Mouse (Mus musculus): Measurements from ENCODE around the gene Vwa1. TPM values are rescaled to one million over a fixed set of nuclear protein-coding genes. Genes with fewer than 3 reads are reported as not detected.

Gene Vwa1
- total and polyA plus RNA-seq, 3 experiments = 0.09 to 1.0 (median 0.68) TPM

- ATAC-seq (ENCODE audit: extremely low read depth, insufficient number of reproducible peaks, low FRiP score, poor library complexity, severe bottlenecking) (peak; percentile 52; the same call in 1 of the 2 replicates), DNase-seq (ENCODE audit: low spot score) (peak; percentile 40)
- TF ChIP-seq GATA1 (IDR thresholded peaks at IDR 0.05; ENCODE audit: borderline replicate concordance, low read length) (no peak), CTCF (IDR thresholded peaks at IDR 0.05; ENCODE audit: low read depth, low read length) (0 out of 2 replicates have a peak, but pooled peaks have one; percentile 9)
- peak overlapping the region; percentile 90 for H3K4me3 ChIP-seq (ENCODE audit: low read depth, low read length)
- H3K27me3 ChIP-seq (ENCODE audit: insufficient read depth, low read length) = no peaks in the 10 kb centered on the region
- peaks cover 41% of the 10 kb centered on the region for H3K4me1 ChIP-seq (ENCODE audit: insufficient read depth, low read depth, low read length)
- peaks cover 43% of the 10 kb centered on the region for H3K36me3 ChIP-seq (replicated peaks)
- H3K9me3 ChIP-seq (replicated peaks) = no peaks in the 10 kb centered on the region
Measured at GRCm38 (mm10) chr4:155759862-155760612, 14.5 kb downstream of the Vwa1 start.

- no peak for ATAC-seq (ENCODE audit: extremely low read depth, insufficient number of reproducible peaks, low FRiP score, poor library complexity, severe bottlenecking)
- no peaks in the 10 kb centered on the region for H3K27me3 ChIP-seq (ENCODE audit: insufficient read depth, low read length)
- TF ChIP-seq GATA1 (IDR thresholded peaks at IDR 0.05; ENCODE audit: borderline replicate concordance, low read length) = no peak
- no peak for TF ChIP-seq TAL1 (conservative IDR thresholded peaks at IDR 0.05; ENCODE audit: low read depth, low read length)
- no peak for TF ChIP-seq GATA2 (IDR thresholded peaks at IDR 0.05; ENCODE audit: borderline replicate concordance, low read depth, low read length)
- TF ChIP-seq CTCF (IDR thresholded peaks at IDR 0.05; ENCODE audit: low read depth, low read length) = no peak
- no peak for TF ChIP-seq POLR2AphosphoS5 (IDR thresholded peaks at IDR 0.05; ENCODE audit: insufficient replicate concordance, low read depth, low read length)
- peaks cover 48% of the 10 kb centered on the region for H3K4me1 ChIP-seq (ENCODE audit: insufficient read depth, low read depth, low read length)
- no peaks in the 10 kb centered on the region for H3K9me3 ChIP-seq (replicated peaks)
- DNase-seq (ENCODE audit: low spot score) = no peak
- no peak overlapping the region for H3K4me3 ChIP-seq (ENCODE audit: low read depth, low read length)
- H3K36me3 ChIP-seq (replicated peaks) = peaks cover 71% of the 10 kb centered on the region
Measured at GRCm38 (mm10) chr4:155757011-155757410, 17.5 kb downstream of the Vwa1 start.

GRCm38 (mm10) chr4:155746575-155747490 is 27.7 kb downstream of the Vwa1 start:
- DNase-seq (ENCODE audit: low spot score) (no peak), ATAC-seq (ENCODE audit: extremely low read depth, insufficient number of reproducible peaks, low FRiP score, poor library complexity, severe bottlenecking) (no peak)
- Histone ChIP-seq H3K27me3 (ENCODE audit: insufficient read depth, low read length) (no peaks in the 10 kb centered on the region), H3K9me3 (replicated peaks) (no peaks in the 10 kb centered on the region), H3K4me1 (ENCODE audit: insufficient read depth, low read depth, low read length) (peaks cover 32% of the 10 kb centered on the region), H3K4me3 (ENCODE audit: low read depth, low read length) (no peak overlapping the region), H3K36me3 (replicated peaks) (peaks cover 100% of the 10 kb centered on the region)
- TF ChIP-seq CTCF (IDR thresholded peaks at IDR 0.05; ENCODE audit: low read depth, low read length) = no peak
- TF ChIP-seq GATA1 (IDR thresholded peaks at IDR 0.05; ENCODE audit: borderline replicate concordance, low read length) = no peak

- Histone ChIP-seq H3K27me3 (ENCODE audit: insufficient read depth, low read length) (no peaks in the 10 kb centered on the region), H3K4me3 (ENCODE audit: low read depth, low read length) (no peak overlapping the region), H3K9me3 (replicated peaks) (no peaks in the 10 kb centered on the region), H3K4me1 (ENCODE audit: insufficient read depth, low read depth, low read length) (peaks cover 25% of the 10 kb centered on the region), H3K36me3 (replicated peaks) (peaks cover 100% of the 10 kb centered on the region)
- TF ChIP-seq TAL1 (conservative IDR thresholded peaks at IDR 0.05; ENCODE audit: low read depth, low read length) (no peak), POLR2AphosphoS5 (IDR thresholded peaks at IDR 0.05; ENCODE audit: insufficient replicate concordance, low read depth, low read length) (no peak), CTCF (IDR thresholded peaks at IDR 0.05; ENCODE audit: low read depth, low read length) (no peak), GATA1 (IDR thresholded peaks at IDR 0.05; ENCODE audit: borderline replicate concordance, low read length) (no peak), GATA2 (IDR thresholded peaks at IDR 0.05; ENCODE audit: borderline replicate concordance, low read depth, low read length) (no peak)
- no peak for DNase-seq (ENCODE audit: low spot score)
- no peak for ATAC-seq (ENCODE audit: extremely low read depth, insufficient number of reproducible peaks, low FRiP score, poor library complexity, severe bottlenecking)
Measured at GRCm38 (mm10) chr4:155746036-155746548, 28.4 kb downstream of the Vwa1 start.

GRCm38 (mm10) chr4:155745136-155745535 is 29.4 kb downstream of the Vwa1 start:
- DNase-seq (ENCODE audit: low spot score) (no peak), ATAC-seq (ENCODE audit: extremely low read depth, insufficient number of reproducible peaks, low FRiP score, poor library complexity, severe bottlenecking) (no peak)
- Histone ChIP-seq H3K36me3 (replicated peaks) (peaks cover 100% of the 10 kb centered on the region), H3K9me3 (replicated peaks) (no peaks in the 10 kb centered on the region), H3K27me3 (ENCODE audit: insufficient read depth, low read length) (no peaks in the 10 kb centered on the region), H3K4me3 (ENCODE audit: low read depth, low read length) (no peak overlapping the region), H3K4me1 (ENCODE audit: insufficient read depth, low read depth, low read length) (peaks cover 16% of the 10 kb centered on the region)
- no peak for TF ChIP-seq GATA2 (IDR thresholded peaks at IDR 0.05; ENCODE audit: borderline replicate concordance, low read depth, low read length)
- TF ChIP-seq CTCF (IDR thresholded peaks at IDR 0.05; ENCODE audit: low read depth, low read length) = no peak
- TF ChIP-seq POLR2AphosphoS5 (IDR thresholded peaks at IDR 0.05; ENCODE audit: insufficient replicate concordance, low read depth, low read length) = no peak
- TF ChIP-seq TAL1 (conservative IDR thresholded peaks at IDR 0.05; ENCODE audit: low read depth, low read length) = no peak
- no peak for TF ChIP-seq GATA1 (IDR thresholded peaks at IDR 0.05; ENCODE audit: borderline replicate concordance, low read length)

GRCm38 (mm10) chr4:155744474-155744873 is 30.0 kb downstream of the Vwa1 start:
- Histone ChIP-seq H3K27me3 (ENCODE audit: insufficient read depth, low read length) (no peaks in the 10 kb centered on the region), H3K9me3 (replicated peaks) (no peaks in the 10 kb centered on the region), H3K4me3 (ENCODE audit: low read depth, low read length) (no peak overlapping the region), H3K4me1 (ENCODE audit: insufficient read depth, low read depth, low read length) (peaks cover 14% of the 10 kb centered on the region), H3K36me3 (replicated peaks) (peaks cover 100% of the 10 kb centered on the region)
- TF ChIP-seq GATA1 (IDR thresholded peaks at IDR 0.05; ENCODE audit: borderline replicate concordance, low read length) (no peak), CTCF (IDR thresholded peaks at IDR 0.05; ENCODE audit: low read depth, low read length) (no peak), TAL1 (conservative IDR thresholded peaks at IDR 0.05; ENCODE audit: low read depth, low read length) (no peak), POLR2AphosphoS5 (IDR thresholded peaks at IDR 0.05; ENCODE audit: insufficient replicate concordance, low read depth, low read length) (no peak), GATA2 (IDR thresholded peaks at IDR 0.05; ENCODE audit: borderline replicate concordance, low read depth, low read length) (no peak)
- no peak for ATAC-seq (ENCODE audit: extremely low read depth, insufficient number of reproducible peaks, low FRiP score, poor library complexity, severe bottlenecking)
- DNase-seq (ENCODE audit: low spot score) = no peak

All from G1E (cell line).